Mouse (Mus musculus) mature B cell (primary cell): Measurements from ENCODE around the gene Eif3i.
"Not testable (repeated sequence)": the region's sequence is repeated elsewhere in the genome, so short reads cannot be mapped to it uniquely, and the experiment has no call there.

Experiments
- in situ Hi-C: fragments of 300-500 bp; cut with MboI; formaldehyde crosslinking; loops from 2 replicates; pipeline ENCODE4 v1.14.3; 2019

Eif3i gene

DNA sequence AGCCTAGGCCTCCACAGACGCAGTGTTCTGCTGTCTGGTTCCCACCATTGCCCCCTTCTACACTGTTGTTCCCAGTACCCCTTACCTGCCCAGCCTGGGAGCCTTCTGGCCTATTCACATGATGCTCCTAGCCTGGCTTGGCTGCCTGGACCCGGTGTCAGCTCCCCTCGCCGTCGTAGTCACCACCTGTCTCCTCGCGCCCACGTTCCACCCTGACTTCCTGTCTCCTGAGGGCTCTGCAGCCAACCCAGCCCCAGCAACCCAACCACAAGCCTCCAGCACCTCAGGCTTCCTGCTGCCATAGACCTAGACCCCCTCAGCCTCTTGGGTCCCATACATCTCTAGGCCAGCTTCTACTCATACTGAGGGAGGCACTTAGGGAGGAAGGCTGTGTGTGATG is 27.0 kb downstream of the Eif3i start, which contains the start of gene Lck:
Lck (minus strand) TSS at position 212 of the 400 bp plus-strand sequence.
- in situ Hi-C loops, result no loop called here

DNA sequence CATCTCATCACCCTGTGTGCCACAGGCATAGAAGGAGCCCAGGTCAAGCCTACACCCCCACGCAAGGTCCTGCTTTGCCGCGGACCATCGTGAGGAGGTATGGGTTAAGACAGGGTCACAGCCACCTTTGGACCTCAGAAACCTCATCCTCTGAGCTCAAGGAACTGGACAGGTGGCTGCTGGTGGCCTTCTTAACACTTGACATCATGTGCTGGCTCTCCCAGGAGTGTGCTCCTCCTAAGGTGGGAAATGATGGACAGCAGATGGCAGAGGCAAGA is 27.4 kb downstream of the Eif3i start:
- in situ Hi-C loops, result no loop called here

DNA sequence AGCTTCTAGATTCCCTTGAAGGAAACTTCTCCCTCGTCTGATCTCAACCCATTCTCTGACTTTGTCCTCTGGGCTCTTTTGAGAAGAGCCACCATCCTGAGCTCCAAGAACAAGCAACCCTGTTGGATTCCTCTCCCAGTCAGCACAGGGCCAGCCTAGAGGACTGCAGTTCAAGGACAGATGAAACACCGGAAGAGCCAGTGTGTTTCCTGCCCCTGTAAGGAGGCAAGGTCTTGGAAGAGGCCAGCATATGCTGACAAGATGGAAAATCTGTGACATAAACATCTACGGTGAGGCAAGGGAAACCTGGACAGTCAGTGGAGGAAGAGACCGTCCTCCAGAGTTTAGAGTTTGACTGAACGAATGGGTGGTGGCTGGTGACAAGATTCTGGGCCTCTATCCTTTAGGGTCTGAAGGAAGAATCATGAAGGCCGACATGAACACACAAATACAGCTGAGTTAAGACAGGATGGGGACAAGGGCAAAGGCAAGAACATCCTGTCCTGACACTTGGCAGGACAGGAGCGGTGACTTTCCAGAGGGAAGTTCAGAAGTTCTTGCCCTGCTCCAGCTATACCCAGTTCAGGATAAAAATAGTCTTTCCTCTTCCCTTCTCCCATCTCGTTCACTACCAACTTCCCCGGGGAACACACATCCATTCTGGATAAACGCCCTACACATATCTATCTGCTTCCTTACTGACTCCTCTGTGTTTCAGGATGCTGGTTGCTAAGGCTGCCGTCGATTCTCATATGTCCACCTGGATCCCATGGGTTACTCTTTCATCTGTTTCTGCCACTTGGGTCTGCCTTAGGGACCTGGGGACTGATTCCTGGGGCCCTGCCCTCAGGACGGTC is 28.0 kb downstream of the Eif3i start:
- in situ Hi-C loops, result no loop called here

DNA sequence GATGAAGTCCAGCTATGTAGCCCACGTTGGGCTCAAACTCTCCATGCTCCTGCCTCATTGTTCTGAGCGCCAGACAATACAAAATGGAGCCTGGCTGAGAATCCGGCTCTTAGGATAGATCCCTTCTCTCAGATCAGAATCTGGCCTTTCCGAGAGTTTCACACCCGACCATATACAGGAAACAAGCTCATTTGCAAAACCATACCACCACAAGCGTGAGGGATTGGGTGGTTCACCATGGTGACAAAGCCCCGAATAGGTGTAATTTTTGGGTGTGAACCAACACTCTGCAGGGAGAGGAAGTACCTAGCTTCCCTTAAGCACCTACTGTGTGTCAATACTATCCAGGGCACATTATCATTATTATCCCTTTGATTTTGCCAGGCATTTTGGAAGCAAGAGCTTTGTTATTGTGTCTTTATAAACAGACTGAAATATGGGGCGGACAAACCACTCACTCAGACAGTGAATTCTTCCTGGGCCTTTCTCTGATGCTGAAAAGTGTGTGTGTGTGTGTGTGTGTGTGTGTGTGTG is 28.8 kb downstream of the Eif3i start:
- in situ Hi-C loops, result no loop called here

DNA sequence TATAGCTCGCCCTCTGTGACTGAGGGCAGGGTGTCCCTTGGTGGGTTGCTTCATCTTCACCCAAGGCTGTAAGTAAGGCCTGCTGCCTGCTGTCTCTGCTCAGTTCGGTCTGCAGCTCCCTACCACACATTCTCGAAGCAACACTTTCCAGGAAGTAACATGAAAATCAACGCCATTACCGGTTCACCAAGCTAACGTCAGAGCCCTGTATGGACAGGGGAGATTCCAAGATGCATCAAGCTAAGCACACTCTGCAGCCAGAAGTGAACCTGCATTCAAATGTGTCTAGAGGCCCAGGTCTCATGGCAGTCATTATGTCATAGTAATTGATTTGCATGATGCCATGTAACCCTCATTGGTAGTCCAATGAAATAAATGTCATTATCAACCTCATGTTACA is 30.4 kb downstream of the Eif3i start:
- in situ Hi-C loops, result no loop called here

DNA sequence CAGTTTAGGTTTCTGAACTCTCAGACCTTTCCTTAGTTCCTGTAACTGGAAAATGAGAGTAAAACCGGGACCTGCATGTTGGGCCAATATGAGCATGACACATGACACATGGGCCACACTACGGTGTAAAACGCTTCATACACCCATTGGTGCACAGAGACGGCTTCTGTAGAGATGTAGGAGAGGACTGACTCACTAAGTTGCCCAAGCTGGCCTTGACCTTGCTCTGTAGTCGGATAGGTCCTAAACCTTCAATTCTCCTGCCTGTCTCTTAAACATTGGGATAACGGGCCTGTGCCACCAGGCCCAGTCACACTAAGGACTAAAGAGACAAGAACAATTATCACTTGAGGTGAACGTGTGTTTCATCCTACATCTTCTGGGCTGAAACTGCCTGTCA is 32.1 kb downstream of the Eif3i start:
- in situ Hi-C loops, result no loop called here

DNA sequence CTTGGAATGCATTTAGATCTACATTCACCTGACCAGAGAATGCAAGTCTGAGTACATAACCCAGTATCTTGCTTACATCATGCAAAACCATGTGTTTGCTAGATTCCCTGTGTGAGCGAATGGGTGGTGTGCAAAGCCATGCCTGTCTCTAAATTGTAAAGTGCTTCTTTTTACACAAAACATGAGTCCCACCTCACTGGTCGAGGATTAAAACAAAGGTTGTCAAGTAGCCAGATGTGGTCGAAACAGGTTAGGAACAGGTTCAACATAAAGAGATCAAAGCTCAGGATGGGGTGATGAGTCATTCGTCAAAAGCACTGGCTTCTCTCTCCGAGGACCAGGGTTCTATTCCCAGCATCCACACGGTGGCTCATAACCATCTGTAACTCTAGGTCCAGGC is 35.3 kb downstream of the Eif3i start:
- in situ Hi-C loops, result no loop called here

DNA sequence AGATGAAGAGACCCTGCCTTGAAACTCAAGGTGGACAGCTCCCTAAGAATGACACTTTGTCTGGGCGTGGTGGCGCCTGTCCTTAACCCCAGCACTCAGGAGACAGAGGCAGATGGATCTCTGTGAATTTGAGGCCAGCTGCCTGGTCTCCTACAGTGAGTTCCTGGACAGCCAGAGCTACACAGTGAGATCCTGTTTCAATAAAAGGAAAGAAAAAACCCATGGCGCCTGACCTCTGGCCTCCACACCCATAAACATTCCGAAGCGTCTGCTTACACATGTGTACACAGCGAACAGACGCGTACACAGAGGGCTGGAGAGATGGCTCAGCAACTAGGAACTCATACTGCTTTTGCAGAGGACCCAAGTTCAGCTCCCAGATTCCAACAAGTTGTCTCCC is 36.7 kb downstream of the Eif3i start:
- in situ Hi-C loops, result no loop called here

DNA sequence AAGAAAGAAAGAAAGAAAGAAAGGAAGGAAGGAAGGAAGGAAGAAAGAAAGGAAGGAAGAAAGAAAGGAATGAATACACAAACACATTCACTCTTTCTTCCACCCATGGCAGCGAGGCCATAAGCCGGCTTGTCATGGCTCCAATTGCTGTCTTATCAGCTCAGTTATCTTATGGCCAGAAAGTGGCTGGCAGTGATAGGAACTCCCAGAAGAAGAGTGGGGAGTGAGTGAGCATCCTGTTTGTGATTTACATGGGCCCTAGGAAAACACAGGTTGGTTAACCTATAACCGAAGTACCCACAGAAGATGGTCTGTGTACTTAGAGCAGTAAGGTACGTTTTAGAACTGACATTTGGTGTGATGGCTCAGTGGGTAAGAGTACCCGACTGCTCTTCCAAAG is 39.3 kb downstream of the Eif3i start:
- in situ Hi-C loops, result no loop called here

DNA sequence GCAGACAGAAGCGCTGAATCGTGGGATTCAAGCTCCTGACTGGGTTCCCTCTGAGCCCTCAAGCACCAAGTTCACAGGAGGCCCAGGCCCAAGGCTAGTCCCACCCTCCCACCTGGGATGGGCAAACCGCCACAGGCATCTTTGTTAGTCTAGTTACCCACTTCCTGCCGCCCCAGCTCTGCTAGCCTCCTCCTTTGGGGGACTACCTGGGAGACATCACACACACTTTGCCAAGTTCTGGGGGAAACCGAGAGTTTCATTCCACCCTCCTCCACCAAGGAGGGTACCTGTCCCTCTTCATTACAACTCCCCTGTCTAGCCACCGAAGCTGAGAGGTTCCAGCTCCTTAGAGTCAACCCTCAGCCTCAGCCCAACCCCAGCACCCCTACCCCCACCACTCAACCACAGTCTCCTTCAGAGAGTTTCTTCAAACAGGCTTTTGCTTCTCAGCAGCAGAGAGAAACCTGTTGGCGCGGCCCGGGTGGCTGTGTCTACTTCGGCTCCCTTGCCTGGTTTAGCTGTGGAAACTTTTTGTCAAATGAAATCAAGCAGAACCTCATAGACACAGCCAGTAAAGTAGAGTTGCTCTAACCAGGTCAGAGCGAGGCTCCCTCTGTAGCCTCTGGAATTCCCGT is 42.0 kb downstream of the Eif3i start:
- in situ Hi-C loops, result no loop called here

DNA sequence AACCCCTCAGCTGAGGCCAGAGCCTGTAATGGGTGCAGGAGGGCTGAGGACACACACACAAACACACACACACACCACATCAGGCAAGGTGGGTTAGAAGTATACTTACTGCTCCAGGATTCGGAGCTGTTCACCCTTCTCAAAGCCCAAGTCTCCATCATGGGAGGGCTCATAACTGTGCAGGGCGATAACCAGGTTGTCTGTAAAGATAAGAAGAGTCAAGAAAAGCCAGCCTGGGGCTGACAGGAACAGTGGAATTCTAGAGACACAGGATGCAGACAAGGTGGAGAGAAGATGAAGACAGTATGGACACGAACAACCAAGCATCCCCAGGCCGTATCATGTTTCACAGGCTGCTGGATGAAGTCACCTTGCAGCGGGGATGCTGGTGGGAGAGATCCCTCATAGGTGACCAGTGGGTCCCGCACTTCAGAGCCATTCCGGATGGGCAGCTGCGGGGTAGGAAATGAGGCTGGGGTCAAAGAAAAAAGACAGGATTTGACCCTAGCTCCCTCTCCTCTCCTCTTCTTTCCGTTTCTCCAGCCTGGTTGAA is 43.1 kb downstream of the Eif3i start:
- in situ Hi-C loops, result no loop called here

DNA sequence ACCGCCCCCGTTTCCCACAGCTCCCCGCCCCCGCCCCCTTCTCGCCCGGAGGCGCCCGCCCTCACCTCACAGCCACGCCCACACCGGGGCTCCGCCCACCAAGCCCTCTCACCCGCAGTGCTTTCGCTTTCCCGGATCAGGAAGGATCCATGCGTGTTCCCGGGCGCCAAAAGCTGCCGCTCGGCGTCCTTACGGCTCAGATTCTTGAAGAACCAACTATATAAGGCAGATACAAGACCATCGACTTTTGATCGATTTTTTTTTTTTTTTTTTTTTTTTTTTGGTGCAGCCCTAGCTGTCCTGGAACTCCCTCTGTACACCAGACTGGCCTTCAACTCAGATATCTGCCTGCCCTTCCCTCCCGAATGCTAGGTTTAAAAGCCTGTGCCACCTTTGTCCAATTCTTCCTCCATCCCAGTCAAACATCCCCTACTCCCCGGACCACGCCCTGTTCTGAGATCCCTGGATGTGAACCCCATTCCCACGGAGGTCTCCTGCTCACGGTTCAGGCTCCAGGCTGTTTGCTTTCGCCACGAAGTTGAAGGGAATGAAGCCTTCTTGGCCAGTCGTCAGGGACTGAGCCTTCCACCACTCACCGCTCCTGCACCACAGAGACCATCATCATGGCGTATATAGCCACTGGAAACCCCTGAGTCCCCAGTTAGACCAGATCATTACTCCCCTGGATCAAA is 43.8 kb downstream of the Eif3i start:
- in situ Hi-C loops, result no loop called here

DNA sequence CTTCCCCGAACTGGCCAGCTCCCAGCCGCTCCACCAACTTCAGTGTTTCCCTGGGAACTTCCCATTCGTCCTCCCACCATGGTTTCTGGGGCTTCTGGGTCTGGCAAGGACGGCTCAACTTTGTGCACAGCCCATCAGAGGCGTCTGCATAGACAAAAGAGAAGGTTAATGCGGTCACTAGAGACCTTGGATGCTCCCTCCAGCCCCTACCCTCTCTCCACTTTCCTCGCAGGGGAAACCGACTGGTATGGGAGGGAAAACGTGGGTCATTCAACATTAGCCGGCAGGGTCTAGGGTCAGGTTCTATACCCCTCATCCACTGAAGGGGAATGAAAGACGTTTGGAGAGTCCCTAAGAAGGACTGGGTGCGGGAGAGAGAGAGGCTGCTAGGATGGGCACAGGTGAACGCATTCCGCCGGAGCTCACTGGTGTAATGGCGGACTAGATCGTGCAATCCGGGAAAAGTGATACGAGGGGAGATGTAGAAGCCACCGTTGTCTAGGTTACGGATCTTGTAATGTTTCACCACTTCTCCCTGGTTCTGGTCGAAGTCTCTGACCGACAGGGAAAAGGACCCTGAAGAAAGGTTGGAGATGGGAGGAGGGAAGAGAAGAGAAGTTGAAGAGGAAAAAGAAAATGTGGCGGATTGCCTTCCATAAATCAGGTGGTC is 44.5 kb downstream of the Eif3i start:
- in situ Hi-C loops, result no loop called here

DNA sequence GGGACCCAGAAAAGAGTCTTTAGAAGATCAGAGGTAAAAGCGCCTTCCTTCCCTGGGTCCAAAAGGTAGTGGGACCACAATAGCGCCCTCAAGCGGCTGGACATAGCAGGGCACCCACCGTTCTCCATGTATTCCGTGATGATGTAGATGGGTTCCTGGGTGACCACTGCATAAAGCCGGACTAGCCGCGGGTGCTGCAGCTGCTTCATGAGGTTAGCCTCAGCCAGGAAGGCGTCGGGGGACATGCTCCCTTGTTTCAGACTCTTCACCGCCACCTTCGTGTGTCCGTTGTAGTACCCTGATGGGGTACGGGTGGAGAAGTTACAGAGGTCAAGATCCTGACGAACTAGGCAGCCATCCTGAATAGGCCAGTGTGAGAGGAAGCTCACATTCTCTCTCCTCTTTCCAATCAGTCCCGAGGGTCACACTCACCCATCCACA is 45.0 kb downstream of the Eif3i start:
- in situ Hi-C loops, result no loop called here

DNA sequence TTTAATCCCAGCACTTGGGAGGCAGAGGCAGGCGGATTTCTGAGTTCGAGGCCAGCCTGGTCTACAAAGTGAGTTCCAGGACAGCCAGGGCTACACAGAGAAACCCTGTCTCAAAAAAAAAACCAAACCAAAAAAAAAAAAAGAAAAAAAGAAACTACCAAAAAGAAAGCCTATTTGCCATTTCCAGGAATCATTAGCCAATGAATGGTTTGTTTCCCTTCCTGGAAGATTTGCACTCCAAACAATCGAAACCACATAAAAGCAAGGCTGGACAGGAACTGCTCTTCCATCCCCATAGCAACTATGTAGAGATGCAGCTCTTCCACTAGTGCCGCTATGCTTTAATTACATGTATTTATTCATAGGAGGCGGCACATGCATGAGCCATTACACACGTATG is 45.9 kb downstream of the Eif3i start:
- in situ Hi-C loops, result not testable (repeated sequence)

DNA sequence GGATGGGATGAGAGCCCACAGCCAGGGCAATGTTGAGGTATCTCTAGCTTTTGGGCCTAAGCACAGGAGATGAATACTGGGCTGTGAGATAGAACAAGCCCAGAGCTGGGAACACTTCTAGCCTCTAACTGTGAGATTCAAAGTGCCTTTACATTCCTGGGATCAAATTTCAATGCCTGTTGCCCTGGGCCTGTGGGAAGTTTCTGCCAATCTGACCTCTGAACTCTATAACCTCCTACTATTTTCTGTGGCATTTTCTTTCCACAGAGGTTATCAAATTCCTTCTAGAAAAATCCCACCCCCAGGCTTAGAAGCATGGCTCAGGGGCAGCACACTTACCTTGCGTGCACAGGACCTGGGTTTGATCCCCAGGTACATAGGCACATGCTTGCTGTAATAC is 50.2 kb downstream of the Eif3i start:
- in situ Hi-C loops, result no loop called here

DNA sequence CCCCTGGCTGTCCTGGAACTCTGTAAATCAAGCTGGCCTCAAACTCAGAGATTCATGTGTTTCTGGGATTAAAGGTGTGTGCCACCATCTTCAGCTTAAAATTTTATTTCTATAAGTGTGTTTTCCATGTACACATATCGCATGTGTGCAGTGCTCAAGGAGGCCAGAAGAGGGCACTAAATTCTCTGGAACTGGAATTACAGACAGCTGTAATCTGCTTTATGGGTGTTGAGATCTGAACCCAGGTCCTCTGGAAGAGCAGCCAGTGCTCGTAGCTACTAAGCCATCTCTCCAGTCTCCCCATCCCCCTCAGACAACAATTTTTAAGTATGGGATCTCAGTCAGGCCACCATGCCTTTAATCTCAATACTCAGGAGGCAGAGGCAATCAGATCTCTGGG is 51.1 kb downstream of the Eif3i start:
- in situ Hi-C loops, result loop anchor here (10.0 kb wide), 1 partner anchor 55 kb away; the partner anchor contains the start of genes Eif3i and Tmem234

DNA sequence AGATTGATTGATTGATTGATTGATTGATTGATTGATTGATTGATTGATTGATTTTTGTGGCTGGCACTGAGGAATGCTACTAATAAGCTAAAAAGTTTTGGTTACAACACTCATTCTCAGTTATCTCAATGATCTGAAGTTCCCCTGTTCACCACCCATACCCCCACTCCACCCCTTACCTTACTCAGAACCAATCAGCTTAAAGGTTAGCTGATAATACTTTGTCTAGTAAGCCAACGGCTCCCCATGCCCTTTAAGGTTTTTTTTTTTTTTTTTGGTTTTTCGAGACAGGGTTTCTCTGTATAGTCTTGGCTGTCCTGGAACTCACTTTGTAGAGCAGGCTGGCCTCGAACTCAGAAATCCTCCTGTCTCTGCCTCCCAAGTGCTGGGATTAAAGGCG is 52.8 kb downstream of the Eif3i start:
- in situ Hi-C loops, result loop anchor here (10.0 kb wide), 1 partner anchor 57 kb away; the partner anchor contains the start of genes Eif3i and Tmem234

DNA sequence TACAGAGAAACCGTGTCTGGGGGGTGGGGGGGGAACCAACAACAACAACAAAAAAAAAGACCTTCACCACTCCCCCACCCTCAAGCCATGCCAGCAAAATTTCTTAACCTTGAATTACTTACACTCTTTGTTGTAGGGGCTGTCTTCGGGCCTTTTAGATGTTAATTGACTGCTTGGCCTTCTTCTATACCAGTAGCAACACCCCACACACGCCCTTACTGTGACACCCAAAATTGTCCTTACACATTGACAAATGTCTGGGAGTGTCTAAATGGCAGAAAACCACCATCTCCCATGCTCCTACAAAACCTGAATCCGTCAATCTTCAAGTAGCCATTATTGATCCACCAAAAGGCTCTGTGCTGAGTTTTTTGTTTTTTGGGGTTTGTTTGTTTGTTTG is 56.3 kb downstream of the Eif3i start:
- in situ Hi-C loops, result loop anchor here (10.0 kb wide), 1 partner anchor 61 kb away; the partner anchor contains the start of genes Eif3i and Tmem234

DNA sequence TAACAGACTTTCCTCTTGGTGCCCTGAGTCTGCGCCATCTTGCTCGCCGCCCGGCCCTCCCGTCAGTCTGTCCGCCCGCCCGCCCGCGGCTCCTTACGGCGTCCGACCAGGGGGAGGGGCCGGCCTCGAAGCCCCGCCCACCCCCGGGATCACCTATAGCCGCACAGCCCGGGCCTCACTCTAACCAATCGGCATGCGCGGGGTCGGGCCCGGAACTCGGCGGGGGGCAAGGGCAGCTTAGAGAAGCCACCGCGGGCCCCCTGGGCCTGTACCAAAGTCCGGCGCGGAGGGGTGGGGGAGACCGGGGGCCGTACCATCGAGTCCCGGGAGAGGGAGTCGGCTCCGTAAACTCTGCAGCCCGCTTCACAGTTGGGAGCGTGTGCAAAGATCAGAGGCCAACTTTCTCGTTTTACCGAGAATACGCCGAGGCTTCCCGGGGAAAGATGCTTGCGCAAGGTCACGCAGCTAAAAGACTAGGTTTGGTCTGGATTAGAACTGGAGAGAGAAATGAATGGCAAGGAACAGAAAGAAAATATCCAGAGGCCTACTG is 57.8 kb downstream of the Eif3i start, which contains the start of gene Hdac1:
Hdac1 (minus strand) TSS at position 122 of the 550 bp plus-strand sequence.
- in situ Hi-C loops, result loop anchor here (10.0 kb wide), 1 partner anchor 62 kb away; the partner anchor contains the start of genes Eif3i and Tmem234
